Mouse (Mus musculus) left cerebral cortex, adult 18-20 months (tissue): ENCODE results near the gene Gal. TPM values are rescaled to one million over a fixed set of nuclear protein-coding genes. Genes with fewer than 3 reads are reported as not detected.

ENCODE experiments used
- total RNA-seq, 2 experiments: library from RNA; stranded (reverse); gene quantifications; 2 replicates each; pipeline ENCODE4 v1.2.3; 2021

Gal gene
- total RNA-seq, 2 experiments from 2014 or later = not detected

Other genes starting within 250 kb of the Gal start
- 10 to 100 TPM; 52.1 to 55.8 TPM for gene Mrpl21, start 131.6 kb downstream of the Gal start, total RNA-seq
- 1 to 10 TPM; 9.4 to 9.5 TPM for gene Ighmbp2, start 131.5 kb downstream of the Gal start, total RNA-seq
- gene Cpt1a, start 92.2 kb downstream of the Gal start, total RNA-seq = 10 to 100 TPM; 21.2 to 22.0 TPM
- gene Tesmin, start 25.7 kb downstream of the Gal start, total RNA-seq = under 1 TPM in 1 of 2 experiments, not detected in 1; 0.14 TPM
- gene Ppp6r3, start 161.2 kb upstream of the Gal start, total RNA-seq = 10 to 100 TPM; 75.9 to 80.3 TPM